Mouse (Mus musculus) olfactory bulb, adult 2 months (tissue): ENCODE data around the gene Slc46a3.

Source experiments
- CTCF ChIP-seq: fragments of 200-500 bp; IDR thresholded peaks from 2 replicates; pipeline ENCODE4 v1.5.1; 2012; ENCODE audit warnings: low read depth, mild to moderate bottlenecking, low read length, moderate library complexity; ENCODE audit not compliant: insufficient read depth
- POLR2A ChIP-seq: fragments of 200-500 bp; IDR thresholded peaks from 2 replicates; pipeline ENCODE4 v1.6.1; 2012; ENCODE audit warnings: mild to moderate bottlenecking, low read depth, low read length, moderate library complexity; ENCODE audit not compliant: insufficient read depth

- TF ChIP-seq CTCF (no peak), POLR2A (no peak)
Measured at GRCm38 (mm10) chr5:147847361-147847760, 47.3 kb downstream of the Slc46a3 start.
